Mouse (Mus musculus): ENCODE data around the gene Pold4.

- no peak for TF ChIP-seq POLR2A (IDR thresholded peaks at IDR 0.05; ENCODE audit: insufficient read depth, low read depth, low read length)
- no peak for TF ChIP-seq CTCF (IDR thresholded peaks at IDR 0.05; ENCODE audit: insufficient read depth, low read depth, low read length)
Measured at GRCm38 (mm10) chr19:4189051-4189620, 42.6 kb upstream of the Pold4 start.

Measured in olfactory bulb, adult 2 months (tissue).